Mouse (Mus musculus) embryonic facial prominence, embryonic 13.5 days (tissue): Measurements from ENCODE around the gene Cobl. TPM values are rescaled to one million over a fixed set of nuclear protein-coding genes. Genes with fewer than 3 reads are reported as not detected.

Experiments used
- ATAC-seq: fragments of 200-750 bp; cut with Nextera tagmentation; 2 replicates; pipeline ENCODE4 v1.8.0; 2017; ENCODE audit warnings: low read depth; ENCODE audit not compliant: insufficient number of reproducible peaks, insufficient read depth, low FRiP score, low TSS enrichment
- H3K27ac ChIP-seq: fragments of 300-500 bp; sonication (generic); 2 replicates; pipeline ENCODE4 v1.5.1; 2015; ENCODE audit warnings: moderate library complexity, mild to moderate bottlenecking, inconsistent platforms
- H3K27me3 ChIP-seq: fragments of 300-500 bp; sonication (generic); 2 replicates; pipeline ENCODE4 v1.6.1; 2015; ENCODE audit warnings: mild to moderate bottlenecking, inconsistent platforms
- H3K36me3 ChIP-seq: fragments of 300-500 bp; sonication (generic); 2 replicates; pipeline ENCODE4 v1.6.1; 2015; ENCODE audit warnings: mild to moderate bottlenecking, inconsistent platforms
- H3K4me1 ChIP-seq: fragments of 300-500 bp; sonication (generic); 2 replicates; pipeline ENCODE4 v1.6.1; 2015; ENCODE audit warnings: inconsistent platforms
- H3K4me2 ChIP-seq: fragments of 300-500 bp; sonication (generic); 2 replicates; pipeline ENCODE4 v1.6.1; 2015; ENCODE audit warnings: moderate library complexity, mild to moderate bottlenecking, inconsistent platforms
- H3K4me3 ChIP-seq: fragments of 300-500 bp; sonication (generic); 2 replicates; pipeline ENCODE4 v1.5.1; 2015; ENCODE audit warnings: mild to moderate bottlenecking, inconsistent platforms
- H3K9ac ChIP-seq: fragments of 300-500 bp; sonication (generic); 2 replicates; pipeline ENCODE4 v1.6.1; 2015; ENCODE audit warnings: mild to moderate bottlenecking, inconsistent platforms
- H3K9me3 ChIP-seq: fragments of 300-500 bp; sonication (generic); 2 replicates; pipeline ENCODE4 v1.6.1; 2016; ENCODE audit warnings: inconsistent platforms
- WGBS: fragments of 180-500 bp; shearing (Covaris S2); methylation state at CpG from one replicate; pipeline ENCODE4 v1.1.7; 2015; ENCODE audit warnings: mixed read lengths; 5-methylcytosine and 5-hydroxymethylcytosine counted together
- polyA plus RNA-seq: library from polyadenylated mRNA; unstranded; fragments of >200 nt; fragmentation: Nextera tagmentation; extraction: Ambion mirVana; gene quantifications from 2 replicates; pipeline ENCODE4 v1.2.1, GENCODE M21; 2015

Cobl gene
- polyA plus RNA-seq, 1 experiment from 2014 or later = 5.6 TPM

DNA sequence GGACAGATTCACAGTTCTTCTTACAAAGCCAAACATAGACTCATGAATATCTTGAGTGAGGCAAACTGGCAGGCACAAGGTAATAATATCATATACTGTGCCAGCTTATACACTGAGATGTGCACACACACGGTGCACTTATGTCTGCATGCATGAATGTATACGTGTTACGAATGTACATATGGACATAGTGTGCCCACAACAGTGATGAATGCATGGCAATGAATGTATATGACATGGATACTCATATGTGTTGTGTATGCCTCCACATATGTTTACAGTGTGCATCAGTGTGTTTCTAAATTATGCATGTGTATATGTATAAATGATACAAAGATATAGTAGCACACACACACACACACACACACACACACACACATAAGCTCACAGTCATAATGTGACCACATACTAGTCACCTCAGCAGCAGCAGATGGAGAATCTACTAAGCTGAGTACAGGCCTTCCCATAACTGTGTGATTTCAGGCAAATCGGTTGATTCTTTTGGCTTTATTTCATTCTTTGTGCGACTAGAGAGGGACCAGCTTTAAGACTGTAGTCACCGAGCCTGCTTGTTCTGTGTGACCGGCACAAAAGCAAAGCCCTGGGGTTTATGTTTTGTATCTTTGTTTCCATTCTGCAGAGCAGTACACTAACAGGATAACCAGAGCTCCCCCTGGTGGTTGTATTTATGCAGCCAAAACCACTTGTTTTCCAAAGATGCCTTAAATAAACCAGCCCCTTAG is 173.7 kb downstream of the Cobl start:
- no peak overlapping the region for H3K4me2 ChIP-seq
- H3K4me3 ChIP-seq = no peak overlapping the region
- WGBS = 41% methylated on average over 7 of the region's 7 CpGs
- no peak overlapping the region for H3K9ac ChIP-seq
- peaks cover 8% of the 10 kb centered on the region; the same call in 1 of the 2 replicates for H3K27me3 ChIP-seq
- ATAC-seq = no peak
- H3K4me1 ChIP-seq = 0 out of 2 replicates have a peak, but pooled peaks cover 5% of the 10 kb centered on the region
- no peaks in the 10 kb centered on the region for H3K36me3 ChIP-seq
- H3K27ac ChIP-seq = no peak overlapping the region
- no peaks in the 10 kb centered on the region for H3K9me3 ChIP-seq

- Histone ChIP-seq H3K4me3 (no peak overlapping the region), H3K4me1 (no peaks in the 10 kb centered on the region), H3K27me3 (no peaks in the 10 kb centered on the region), H3K9me3 (no peaks in the 10 kb centered on the region), H3K27ac (no peak overlapping the region), H3K36me3 (no peaks in the 10 kb centered on the region), H3K9ac (no peak overlapping the region), H3K4me2 (no peak overlapping the region)
- WGBS = 88% methylated on average over 4 of the region's 4 CpGs
- ATAC-seq = no peak
These were observed 179.3 kb downstream of the Cobl start for GRCm38 (mm10) chr11:12285319-12286021.

GRCm38 (mm10) chr11:12280711-12281110 is 184.0 kb downstream of the Cobl start:
- no peaks in the 10 kb centered on the region for H3K4me1 ChIP-seq
- H3K27me3 ChIP-seq = no peaks in the 10 kb centered on the region
- 63% methylated on average over 7 of the region's 7 CpGs for WGBS
- no peak overlapping the region for H3K9ac ChIP-seq
- H3K4me3 ChIP-seq = no peak overlapping the region
- no peaks in the 10 kb centered on the region for H3K36me3 ChIP-seq
- H3K9me3 ChIP-seq = no peaks in the 10 kb centered on the region
- ATAC-seq = no peak
- no peak overlapping the region for H3K4me2 ChIP-seq
- no peak overlapping the region for H3K27ac ChIP-seq

DNA sequence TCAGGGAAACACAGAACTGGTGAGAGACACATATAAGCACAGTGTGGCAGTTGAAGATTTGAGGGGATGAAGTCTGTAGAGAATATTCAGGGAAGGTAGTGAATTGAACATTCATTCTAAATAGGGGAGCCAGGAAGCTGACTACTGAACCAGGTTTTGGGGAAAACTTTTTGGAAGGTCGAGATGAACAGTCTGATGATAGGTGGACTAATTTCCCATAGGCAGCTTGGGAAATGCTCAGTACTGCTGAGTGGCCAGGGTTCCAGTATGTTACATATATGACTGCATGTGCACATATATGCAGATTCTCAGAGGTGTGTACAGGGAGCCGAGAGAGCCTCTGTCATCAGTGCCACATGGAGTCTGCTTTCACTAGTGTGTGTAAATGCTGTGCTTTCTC is 190.5 kb downstream of the Cobl start:
- Histone ChIP-seq H3K4me3 (no peak overlapping the region), H3K4me2 (no peak overlapping the region), H3K4me1 (no peaks in the 10 kb centered on the region), H3K9me3 (no peaks in the 10 kb centered on the region), H3K27ac (no peak overlapping the region), H3K36me3 (no peaks in the 10 kb centered on the region), H3K9ac (no peak overlapping the region), H3K27me3 (no peaks in the 10 kb centered on the region)
- ATAC-seq = no peak
- 74% methylated on average over 2 of the region's 2 CpGs for WGBS

GRCm38 (mm10) chr11:12273726-12274125 is 191.0 kb downstream of the Cobl start:
- Histone ChIP-seq H3K4me3 (no peak overlapping the region), H3K4me1 (no peaks in the 10 kb centered on the region), H3K9me3 (no peaks in the 10 kb centered on the region), H3K36me3 (no peaks in the 10 kb centered on the region), H3K27ac (no peak overlapping the region), H3K4me2 (no peak overlapping the region), H3K9ac (no peak overlapping the region), H3K27me3 (no peaks in the 10 kb centered on the region)
- no peak for ATAC-seq
- WGBS = 85% methylated on average over 6 of the region's 6 CpGs

DNA sequence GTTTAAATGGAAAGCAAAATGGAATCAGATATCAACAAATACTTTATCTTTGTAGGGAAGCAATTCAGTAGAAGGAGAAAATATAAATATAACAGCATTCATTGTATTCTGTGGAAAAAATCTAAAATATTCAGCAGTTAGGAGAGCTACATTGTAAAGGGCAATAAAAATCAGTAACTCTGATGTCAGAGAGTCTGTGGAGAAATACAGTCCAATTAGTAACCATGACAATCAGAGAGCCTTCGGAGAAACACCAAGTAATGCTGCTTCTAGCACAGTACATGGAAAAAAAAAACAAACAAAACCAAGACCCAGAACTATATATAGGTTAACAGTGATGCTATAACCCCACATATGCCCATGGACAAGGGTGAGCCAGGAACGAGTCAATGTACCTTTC is 206.3 kb downstream of the Cobl start:
- no peaks in the 10 kb centered on the region for H3K27me3 ChIP-seq
- H3K9ac ChIP-seq = no peak overlapping the region
- H3K4me1 ChIP-seq = no peaks in the 10 kb centered on the region
- no peaks in the 10 kb centered on the region for H3K36me3 ChIP-seq
- H3K27ac ChIP-seq = no peak overlapping the region
- ATAC-seq = no peak
- no peak overlapping the region for H3K4me3 ChIP-seq
- WGBS = 74% methylated on average over 2 of the region's 2 CpGs
- no peaks in the 10 kb centered on the region for H3K9me3 ChIP-seq
- no peak overlapping the region for H3K4me2 ChIP-seq

DNA sequence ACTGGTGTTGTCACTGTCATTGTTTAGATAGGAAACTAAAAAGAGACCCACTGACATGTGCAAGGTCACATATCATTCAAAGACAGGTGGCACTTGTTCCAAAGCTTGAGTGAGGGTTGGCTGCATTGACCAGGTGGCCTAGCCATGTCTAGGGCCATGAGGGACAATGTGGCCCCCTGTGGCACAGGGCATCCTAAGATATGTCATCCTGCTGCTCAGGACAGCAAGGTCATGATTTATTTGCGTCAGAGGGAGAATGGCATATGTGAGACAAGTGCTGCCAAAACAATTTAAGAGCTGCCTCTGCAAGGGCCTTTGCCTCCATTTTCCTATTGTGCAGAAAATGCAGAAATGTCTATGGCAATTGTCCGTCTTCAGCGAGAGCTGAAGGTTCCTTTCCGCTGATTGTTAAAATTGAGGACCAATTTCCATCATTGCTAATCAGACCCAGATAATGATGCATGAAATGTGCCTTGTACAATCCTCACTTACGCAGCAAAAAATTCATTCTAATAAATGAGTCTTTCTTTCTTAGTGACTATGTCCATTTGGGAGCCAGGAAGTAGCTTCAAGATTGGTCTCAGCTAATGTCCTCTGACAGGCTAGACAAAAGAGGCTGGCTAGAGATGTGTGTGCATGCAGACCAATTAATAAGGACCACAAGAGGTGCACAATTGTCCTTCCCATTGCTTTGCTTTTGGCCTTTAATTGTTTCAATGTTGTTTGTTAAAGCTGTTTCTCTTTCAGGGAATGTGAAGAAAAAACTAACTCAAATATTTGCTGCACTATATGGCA is 207.2 kb downstream of the Cobl start:
- no peak for ATAC-seq
- 83% methylated on average over 5 of the region's 5 CpGs for WGBS
- H3K9me3 ChIP-seq = no peaks in the 10 kb centered on the region
- H3K4me3 ChIP-seq = no peak overlapping the region
- no peak overlapping the region for H3K9ac ChIP-seq
- no peaks in the 10 kb centered on the region for H3K4me1 ChIP-seq
- H3K4me2 ChIP-seq = no peak overlapping the region
- no peaks in the 10 kb centered on the region for H3K27me3 ChIP-seq
- no peak overlapping the region for H3K27ac ChIP-seq
- no peaks in the 10 kb centered on the region for H3K36me3 ChIP-seq

GRCm38 (mm10) chr11:12245327-12245915 is 219.3 kb downstream of the Cobl start:
- Histone ChIP-seq H3K4me3 (no peak overlapping the region), H3K9ac (no peak overlapping the region), H3K27me3 (no peaks in the 10 kb centered on the region), H3K4me1 (no peaks in the 10 kb centered on the region), H3K27ac (no peak overlapping the region), H3K36me3 (no peaks in the 10 kb centered on the region), H3K9me3 (no peaks in the 10 kb centered on the region), H3K4me2 (no peak overlapping the region)
- 70% methylated on average over 4 of the region's 4 CpGs for WGBS
- ATAC-seq = no peak

DNA sequence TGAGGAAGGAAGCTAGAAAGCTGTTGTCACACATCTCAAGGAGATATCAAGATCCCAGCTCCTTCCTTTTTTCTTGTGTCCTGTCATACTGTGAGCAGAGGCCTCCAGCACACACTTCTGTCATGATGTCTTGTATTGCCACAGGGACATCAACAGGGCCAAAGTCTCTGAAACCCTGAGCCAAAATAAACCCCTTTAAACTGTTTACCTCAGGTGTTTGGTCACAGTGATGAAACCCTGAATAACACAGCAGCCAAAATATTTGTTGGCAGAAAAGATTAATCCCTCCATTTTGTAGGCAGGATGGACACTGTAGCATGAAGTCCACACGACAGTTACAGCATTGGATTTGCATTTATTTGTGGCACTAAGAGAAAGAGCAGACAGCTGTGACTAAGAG is 228.4 kb downstream of the Cobl start:
- Histone ChIP-seq H3K9ac (no peak overlapping the region), H3K9me3 (no peaks in the 10 kb centered on the region), H3K4me1 (peaks cover 10% of the 10 kb centered on the region), H3K4me3 (no peak overlapping the region), H3K27ac (no peak overlapping the region), H3K27me3 (no peaks in the 10 kb centered on the region), H3K4me2 (no peak overlapping the region), H3K36me3 (no peaks in the 10 kb centered on the region)
- ATAC-seq = no peak
- WGBS = 64% methylated on average over 1 of the region's 1 CpGs

- ATAC-seq = no peak
- Histone ChIP-seq H3K4me2 (no peak overlapping the region), H3K27ac (no peak overlapping the region), H3K36me3 (no peaks in the 10 kb centered on the region), H3K27me3 (no peaks in the 10 kb centered on the region), H3K4me3 (no peak overlapping the region), H3K9ac (no peak overlapping the region), H3K4me1 (peaks cover 10% of the 10 kb centered on the region), H3K9me3 (no peaks in the 10 kb centered on the region)
- 77% methylated on average over 4 of the region's 4 CpGs for WGBS
These were observed 229.9 kb downstream of the Cobl start for GRCm38 (mm10) chr11:12234876-12235275.

DNA sequence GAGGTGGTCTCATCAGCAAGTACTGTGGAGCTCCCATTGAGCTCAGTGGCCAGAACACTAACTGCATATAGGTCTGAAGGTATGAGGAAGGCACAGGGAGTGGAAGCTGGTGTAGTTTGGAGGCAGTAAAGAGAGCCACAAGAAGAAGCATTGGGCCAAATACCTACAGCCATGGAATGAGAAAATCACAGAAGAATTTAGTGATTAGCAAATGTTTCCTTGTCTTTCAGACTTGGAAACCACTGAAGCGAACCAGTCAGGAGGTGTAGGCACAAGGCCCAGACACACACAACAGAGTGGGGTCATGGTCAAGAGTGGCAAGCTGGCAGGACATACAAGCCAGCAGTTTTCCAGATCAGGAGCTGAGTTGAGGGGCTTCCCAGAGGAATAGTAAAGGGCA is 230.6 kb downstream of the Cobl start:
- H3K4me2 ChIP-seq = no peak overlapping the region
- peaks cover 10% of the 10 kb centered on the region for H3K4me1 ChIP-seq
- H3K9me3 ChIP-seq = no peaks in the 10 kb centered on the region
- no peak overlapping the region for H3K4me3 ChIP-seq
- H3K9ac ChIP-seq = no peak overlapping the region
- 87% methylated on average over 1 of the region's 1 CpGs for WGBS
- no peak for ATAC-seq
- H3K27ac ChIP-seq = no peak overlapping the region
- H3K27me3 ChIP-seq = no peaks in the 10 kb centered on the region
- no peaks in the 10 kb centered on the region for H3K36me3 ChIP-seq
